Mouse (Mus musculus) CH12.LX (cell line): Measurements from ENCODE around the gene Scamp2. TPM values are rescaled to one million over a fixed set of nuclear protein-coding genes. Genes with fewer than 3 reads are reported as not detected.

Source experiments
- DNase-seq: peaks from one replicate; pipeline ENCODE4 v3.0.0-alpha.2; 2013; ENCODE audit errors: extremely low read depth
- H3K27ac ChIP-seq: 2 replicates; pipeline ENCODE4 v1.5.1; 2012; ENCODE audit warnings: low read depth, mild to moderate bottlenecking, control low read depth, moderate library complexity; ENCODE audit not compliant: insufficient read depth
- H3K27me3 ChIP-seq: replicated peaks from 2 replicates; pipeline ENCODE3; 2012; ENCODE audit warnings: inconsistent platforms
- H3K36me3 ChIP-seq, 2 experiments: replicated peaks in 1 of 2; 2 replicates each; pipeline versions ENCODE3 to v1.6.1; 2012; ENCODE audit warnings: inconsistent platforms in 1 of 2, low read length in 1 of 2, mild to moderate bottlenecking in 1 of 2, mixed read lengths in 1 of 2, moderate library complexity in 1 of 2; ENCODE audit not compliant: control insufficient read depth in 1 of 2, insufficient read depth in 1 of 2
- H3K4me1 ChIP-seq, 2 experiments: 2 replicates each; pipeline ENCODE4 v1.6.1; 2012; ENCODE audit warnings: inconsistent platforms in 1 of 2, moderate library complexity in 1 of 2; ENCODE audit not compliant: insufficient read depth in 2 of 2, control insufficient read depth in 1 of 2
- H3K4me2 ChIP-seq: 2 replicates; pipeline ENCODE4 v1.6.1; 2012; ENCODE audit warnings: low read depth, mild to moderate bottlenecking, control low read depth; ENCODE audit not compliant: poor library complexity, insufficient read depth, severe bottlenecking
- H3K4me3 ChIP-seq, 3 experiments: fragments of 150-350 bp in 1 of 3; sonication (generic) in 1 of 3; replicated peaks in 1 of 3; 2 replicates each; pipeline versions ENCODE3 to v1.5.1; 2011 to 2012; ENCODE audit warnings: low read depth in 2 of 3, low read length in 2 of 3, mild to moderate bottlenecking in 2 of 3, moderate library complexity in 2 of 3, control low read depth in 1 of 3, improper control_type of control experiment in 1 of 3, inconsistent platforms in 1 of 3, mixed read lengths in 1 of 3; ENCODE audit not compliant: poor library complexity in 1 of 3
- H3K79me2 ChIP-seq: replicated peaks from 2 replicates; pipeline ENCODE4 v1.6.1; 2012; ENCODE audit warnings: mild to moderate bottlenecking, moderate library complexity; ENCODE audit not compliant: control insufficient read depth, poor library complexity, insufficient read depth, severe bottlenecking; ENCODE audit errors: extremely low read depth
- H3K9ac ChIP-seq: 2 replicates; pipeline ENCODE4 v1.6.1; 2012; ENCODE audit warnings: low read depth, mild to moderate bottlenecking, control low read depth, moderate library complexity; ENCODE audit not compliant: insufficient read depth
- H3K9me3 ChIP-seq: replicated peaks from 2 replicates; pipeline ENCODE3; 2012; ENCODE audit warnings: low read length, inconsistent platforms, mixed read lengths
- CHD2 ChIP-seq: IDR thresholded peaks from 2 replicates; pipeline ENCODE4 v1.6.1; 2011; ENCODE audit warnings: low read length, improper control_type of control experiment
- CTCF ChIP-seq, 2 experiments: IDR thresholded peaks in 1 of 2; conservative IDR thresholded peaks in 1 of 2; 2 replicates each; pipeline ENCODE4 v1.5.1; 2011 to 2012; ENCODE audit warnings: low read depth in 2 of 2, low read length in 2 of 2, improper control_type of control experiment in 1 of 2, inconsistent platforms in 1 of 2, mild to moderate bottlenecking in 1 of 2, moderate library complexity in 1 of 2
- E2F4 ChIP-seq: IDR thresholded peaks from 2 replicates; pipeline ENCODE4 v1.6.1; 2011; ENCODE audit warnings: low read depth, low read length, improper control_type of control experiment; ENCODE audit not compliant: insufficient replicate concordance
- EP300 ChIP-seq: IDR thresholded peaks from 2 replicates; pipeline ENCODE4 v1.6.1; 2011; ENCODE audit warnings: low read length, improper control_type of control experiment
- GABPA ChIP-seq: IDR thresholded peaks from 2 replicates; pipeline ENCODE4 v1.6.1; 2012; ENCODE audit warnings: low read depth, low read length, improper control_type of control experiment, inconsistent platforms; ENCODE audit not compliant: insufficient replicate concordance
- HCFC1 ChIP-seq: IDR thresholded peaks from 2 replicates; pipeline ENCODE4 v1.6.1; 2012; ENCODE audit warnings: low read depth, mild to moderate bottlenecking, inconsistent platforms, low read length, improper control_type of control experiment
- IRF4 ChIP-seq: IDR thresholded peaks from 2 replicates; pipeline ENCODE4 v1.6.1; 2014; ENCODE audit warnings: low read depth, mild to moderate bottlenecking, inconsistent platforms, low read length, improper control_type of control experiment
- JUN ChIP-seq: IDR thresholded peaks from 2 replicates; pipeline ENCODE4 v1.6.1; 2011; ENCODE audit warnings: low read depth, mild to moderate bottlenecking, low read length, improper control_type of control experiment, moderate library complexity; ENCODE audit not compliant: insufficient read depth
- JUND ChIP-seq: conservative IDR thresholded peaks from 2 replicates; pipeline ENCODE4 v1.6.1; 2011; ENCODE audit warnings: low read depth, low read length, improper control_type of control experiment
- MAFK ChIP-seq: IDR thresholded peaks from 2 replicates; pipeline ENCODE4 v1.6.1; 2011; ENCODE audit warnings: low read length, improper control_type of control experiment; ENCODE audit not compliant: insufficient replicate concordance
- MAX ChIP-seq: IDR thresholded peaks from 2 replicates; pipeline ENCODE4 v1.6.1; 2011; ENCODE audit warnings: low read length, improper control_type of control experiment
- MAZ ChIP-seq: IDR thresholded peaks from 2 replicates; pipeline ENCODE4 v1.6.1; 2012; ENCODE audit warnings: low read depth, mild to moderate bottlenecking, inconsistent platforms, low read length, improper control_type of control experiment, moderate library complexity
- MEF2A ChIP-seq: IDR thresholded peaks from 2 replicates; pipeline ENCODE4 v1.6.1; 2014; ENCODE audit warnings: low read depth, mild to moderate bottlenecking, inconsistent platforms, low read length, improper control_type of control experiment, borderline replicate concordance
- NELFE ChIP-seq: IDR thresholded peaks from 2 replicates; pipeline ENCODE4 v1.6.1; 2011; ENCODE audit warnings: low read depth, low read length, improper control_type of control experiment
- PAX5 ChIP-seq: IDR thresholded peaks from 2 replicates; pipeline ENCODE4 v1.6.1; 2012; ENCODE audit warnings: low read length, inconsistent platforms, mixed read lengths
- SMC3 ChIP-seq: IDR thresholded peaks from 2 replicates; pipeline ENCODE4 v1.6.1; 2011; ENCODE audit warnings: low read depth, low read length, improper control_type of control experiment
- USF2 ChIP-seq: conservative IDR thresholded peaks from 2 replicates; pipeline ENCODE4 v1.6.1; 2011; ENCODE audit warnings: low read depth, low read length, improper control_type of control experiment
- ZKSCAN1 ChIP-seq: IDR thresholded peaks from 2 replicates; pipeline ENCODE4 v1.6.1; 2012; ENCODE audit warnings: low read depth, inconsistent platforms, low read length, improper control_type of control experiment, borderline replicate concordance
- ZMIZ1 ChIP-seq: IDR thresholded peaks from 2 replicates; pipeline ENCODE4 v1.6.1; 2012; ENCODE audit warnings: low read depth, mild to moderate bottlenecking, inconsistent platforms, low read length, improper control_type of control experiment
- ZNF384 ChIP-seq: IDR thresholded peaks from 2 replicates; pipeline ENCODE4 v1.6.1; 2012; ENCODE audit warnings: low read depth, low read length, improper control_type of control experiment, inconsistent platforms
- dilution Hi-C: fragments of 300-500 bp; cut with MboI; formaldehyde crosslinking; loops from 2 replicates; pipeline ENCODE4 v1.14.3; 2020; ENCODE audit warnings: low sequenced_read_pairs; ENCODE audit not compliant: extremely low pct_unique_long_range_greater_than_20kb, extremely low pct_ligation_motif_present
- in situ Hi-C: fragments of 300-500 bp; cut with MboI; formaldehyde crosslinking; loops from 3 replicates; pipeline ENCODE4 v1.14.3; 2019; ENCODE audit warnings: low sequenced_read_pairs, low pct_ligation_motif_present, low pct_unique_long_range_greater_than_20kb, mixed read lengths
- polyA plus RNA-seq: library from polyadenylated mRNA; unstranded; fragments of >175 nt; gene quantifications from 2 replicates; pipeline ENCODE4 v1.2.1, GENCODE M21; 2012; ENCODE audit warnings: low read depth; ENCODE audit not compliant: insufficient read length
- total RNA-seq, 2 experiments: library from RNA; depleted of rRNA; stranded (reverse); fragments of 300-350 nt in 1 of 2; fragments of >200 nt in 1 of 2; gene quantifications; 2 replicates each; pipeline ENCODE4 v1.2.3; 2012 to 2014

Gene Scamp2
- total and polyA plus RNA-seq, 3 experiments = 46.4 to 91.6 (median 52.2) TPM

DNA sequence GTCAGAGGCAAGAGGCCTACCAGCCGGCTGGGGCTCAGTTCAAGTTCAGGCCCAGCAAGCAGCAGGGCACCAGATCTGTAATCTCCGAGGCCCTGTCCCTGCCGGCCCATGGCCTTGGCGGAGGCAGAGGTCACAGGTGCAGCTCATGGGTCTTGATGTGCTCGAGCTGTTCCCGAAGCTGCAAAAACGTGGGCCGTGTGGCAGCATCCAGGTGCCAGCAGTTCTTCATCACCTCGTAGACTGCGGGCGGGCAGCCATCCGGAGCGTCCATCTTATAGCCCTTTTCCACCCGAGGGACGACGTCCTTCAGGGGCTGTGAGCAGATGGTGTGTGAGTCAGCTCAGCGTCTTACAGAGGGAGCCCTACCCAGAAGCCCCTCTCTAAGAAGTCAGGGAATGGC, 66.4 kb downstream of the Scamp2 start:
- H3K27ac ChIP-seq = no peak overlapping the region
- dilution Hi-C loops = no loop called here
- H3K9ac ChIP-seq = no peak overlapping the region
- in situ Hi-C loops = no loop called here
- no peaks in the 10 kb centered on the region for H3K9me3 ChIP-seq
- peaks cover 9 to 46% of the 10 kb centered on the region in 2 experiments for H3K4me1 ChIP-seq
- no peak overlapping the region for H3K4me2 ChIP-seq
- H3K36me3 ChIP-seq = peaks cover 73 to 89% of the 10 kb centered on the region in 2 experiments
- no peak overlapping the region for H3K4me3 ChIP-seq
- DNase-seq = no peak
- TF ChIP-seq MAZ (no peak), CTCF (conservative IDR thresholded peaks at IDR 0.05 in 1 of 2, IDR thresholded peaks at IDR 0.05 in 1 of 2; ENCODE audit: low read depth in 2 of 2, low read length in 2 of 2) (no peak), GABPA (no peak), MAX (no peak), NELFE (no peak), JUND (no peak)
- H3K27me3 ChIP-seq = no peaks in the 10 kb centered on the region
- H3K79me2 ChIP-seq = peaks cover 4% of the 10 kb centered on the region; the same call in 1 of the 2 replicates

DNA sequence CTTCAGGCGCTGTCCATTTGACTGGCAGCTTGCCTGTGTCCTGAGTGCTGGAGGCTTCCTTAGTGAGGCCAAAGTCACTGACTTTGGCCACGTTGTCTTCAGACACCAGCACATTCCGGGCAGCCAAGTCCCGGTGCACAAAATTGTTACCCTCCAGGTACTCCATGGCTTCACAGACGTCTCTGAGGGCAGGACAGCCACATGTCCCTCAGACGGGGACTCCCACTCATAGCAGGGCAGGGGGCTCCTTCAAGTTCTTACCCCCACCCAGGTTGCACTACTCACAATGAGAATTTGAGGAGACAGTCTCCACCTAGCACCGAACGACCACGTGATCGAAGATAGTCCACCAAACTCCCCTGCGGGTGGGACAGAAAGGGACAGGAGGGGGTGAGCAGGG, 67.1 kb downstream of the Scamp2 start:
- dilution Hi-C loops = no loop called here
- Histone ChIP-seq H3K4me3 (no peak overlapping the region), H3K27me3 (no peaks in the 10 kb centered on the region)

DNA sequence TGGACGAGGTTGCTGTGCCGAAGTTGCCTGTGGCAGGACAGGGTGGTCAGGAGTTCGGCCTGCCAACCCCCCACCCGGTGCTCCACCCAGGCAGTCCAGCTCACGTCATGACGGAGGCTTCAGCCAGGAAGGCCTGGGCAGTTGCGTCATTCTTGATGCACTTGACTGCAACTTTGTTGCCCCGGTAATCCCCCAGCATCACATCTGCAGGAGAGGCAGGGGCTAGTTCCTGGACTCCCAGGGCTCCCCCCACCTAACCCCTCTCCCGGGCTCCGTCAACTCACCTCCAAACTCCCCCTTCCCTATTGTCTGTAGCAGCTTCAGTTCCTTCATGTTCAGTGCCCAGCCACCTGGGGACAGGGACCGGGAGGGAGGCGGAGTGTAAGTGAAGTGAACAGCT, 68.0 kb downstream of the Scamp2 start:
- no peaks in the 10 kb centered on the region for H3K9me3 ChIP-seq
- peak overlapping the region; percentile 34; the same call in 1 of the 2 replicates for H3K27ac ChIP-seq
- H3K36me3 ChIP-seq = peaks cover 77 to 100% of the 10 kb centered on the region in 2 experiments
- no peak for TF ChIP-seq USF2
- no peak for TF ChIP-seq MAZ
- no peak for TF ChIP-seq IRF4
- TF ChIP-seq JUN = no peak
- no peak for TF ChIP-seq MEF2A
- TF ChIP-seq EP300 = no peak
- TF ChIP-seq ZKSCAN1 = no peak
- TF ChIP-seq PAX5 = no peak
- TF ChIP-seq SMC3 = no peak
- peaks cover 15% of the 10 kb centered on the region; the same call in 1 of the 2 replicates for H3K79me2 ChIP-seq
- dilution Hi-C loops (no loop called here), in situ Hi-C loops (no loop called here)
- no peak for DNase-seq
- H3K9ac ChIP-seq = no peak overlapping the region
- no peaks in the 10 kb centered on the region for H3K27me3 ChIP-seq
- H3K4me2 ChIP-seq = no peak overlapping the region
- peaks cover 19 to 61% of the 10 kb centered on the region in 2 experiments for H3K4me1 ChIP-seq
- H3K4me3 ChIP-seq = no peak overlapping the region

More for the DNA sequence above, 67.1 kb downstream of the Scamp2 start:
- peaks cover 77 to 96% of the 10 kb centered on the region in 2 experiments for H3K36me3 ChIP-seq
- peaks cover 10% of the 10 kb centered on the region; the same call in 1 of the 2 replicates for H3K79me2 ChIP-seq
- no peaks in the 10 kb centered on the region for H3K9me3 ChIP-seq
- TF ChIP-seq PAX5 (no peak), ZNF384 (no peak), SMC3 (no peak), JUN (no peak), MAFK (no peak), MAZ (no peak), CTCF (conservative IDR thresholded peaks at IDR 0.05 in 1 of 2, IDR thresholded peaks at IDR 0.05 in 1 of 2; ENCODE audit: low read depth in 2 of 2, low read length in 2 of 2) (no peak), HCFC1 (no peak), CHD2 (no peak), E2F4 (no peak), ZMIZ1 (no peak), MAX (no peak), NELFE (no peak)
- in situ Hi-C loops = no loop called here
- no peak overlapping the region for H3K27ac ChIP-seq
- peaks cover 12 to 53% of the 10 kb centered on the region in 2 experiments for H3K4me1 ChIP-seq
- H3K4me2 ChIP-seq = no peak overlapping the region
- no peak for DNase-seq
- H3K9ac ChIP-seq = no peak overlapping the region
